Mouse (Mus musculus) kidney, adult 2 months (tissue): ENCODE data around the gene Ecm2. TPM values are rescaled to one million over a fixed set of nuclear protein-coding genes. Genes with fewer than 3 reads are reported as not detected.
A peak's percentile ranks its signal among the peaks of the same experiment; 100 is the strongest.

Experiments used
- DNase-seq: peaks from one replicate; pipeline ENCODE4 v3.0.0; 2021
- H3K27ac ChIP-seq: fragments of 200-500 bp; 2 replicates; pipeline ENCODE4 v1.5.1; 2012; ENCODE audit warnings: low read depth, low read length, control low read depth, inconsistent platforms; ENCODE audit not compliant: insufficient read depth
- H3K27me3 ChIP-seq: fragments of 200-500 bp; replicated peaks from 2 replicates; pipeline ENCODE4 v1.6.1; 2012; ENCODE audit warnings: mild to moderate bottlenecking, moderate library complexity, low read length, inconsistent platforms; ENCODE audit not compliant: control insufficient read depth, insufficient read depth
- H3K36me3 ChIP-seq: fragments of 200-500 bp; 2 replicates; pipeline ENCODE4 v1.6.1; 2012; ENCODE audit warnings: mild to moderate bottlenecking, moderate library complexity, low read length, inconsistent platforms; ENCODE audit not compliant: control insufficient read depth, insufficient read depth
- H3K4me1 ChIP-seq: fragments of 200-500 bp; 2 replicates; pipeline ENCODE4 v1.6.1; 2011; ENCODE audit warnings: low read length; ENCODE audit not compliant: control insufficient read depth, insufficient read depth
- H3K4me3 ChIP-seq: fragments of 200-500 bp; 2 replicates; pipeline ENCODE4 v1.5.1; 2011; ENCODE audit warnings: mild to moderate bottlenecking, low read depth, low read length, control low read depth; ENCODE audit not compliant: insufficient read depth
- CTCF ChIP-seq: fragments of 200-500 bp; conservative IDR thresholded peaks from 2 replicates; pipeline ENCODE4 v1.5.1; 2011; ENCODE audit warnings: low read depth, mild to moderate bottlenecking, control low read depth, low read length, moderate library complexity, mixed read lengths; ENCODE audit not compliant: insufficient read depth, insufficient read length
- POLR2A ChIP-seq: fragments of 200-500 bp; IDR thresholded peaks from one replicate; pipeline ENCODE4 v1.6.1; 2011; ENCODE audit warnings: low read depth, low read length, control low read depth
- WGBS: fragments of 180-500 bp; shearing (Covaris S2); methylation state at CpG from one replicate; pipeline ENCODE4 v1.1.7; 2018; 5-methylcytosine and 5-hydroxymethylcytosine counted together
- polyA plus RNA-seq: library from polyadenylated mRNA; depleted of rRNA; stranded (reverse); fragments of >200 nt; gene quantifications from 2 replicates; pipeline ENCODE4 v1.2.3, GENCODE M21; 2012

Ecm2 gene
- polyA plus RNA-seq, 1 experiment, result 3.0 TPM

- DNase-seq, result peak; percentile 6
- Histone ChIP-seq H3K4me1 (no peaks in the 10 kb centered on the region), H3K4me3 (no peak overlapping the region), H3K27ac (no peak overlapping the region), H3K36me3 (no peaks in the 10 kb centered on the region), H3K27me3 (no peaks in the 10 kb centered on the region)
- TF ChIP-seq CTCF (no peak), POLR2A (no peak)
- WGBS, result 64% methylated on average over 3 of the region's 3 CpGs
Measured at GRCm38 (mm10) chr13:49507176-49507575, 2.6 kb downstream of the Ecm2 start.

- Histone ChIP-seq H3K27ac (no peak overlapping the region), H3K4me3 (no peak overlapping the region), H3K4me1 (no peaks in the 10 kb centered on the region), H3K36me3 (no peaks in the 10 kb centered on the region), H3K27me3 (no peaks in the 10 kb centered on the region)
- 64% methylated on average over 2 of the region's 2 CpGs for WGBS
- no peak for DNase-seq
- TF ChIP-seq POLR2A, result no peak
- TF ChIP-seq CTCF, result no peak
Measured at GRCm38 (mm10) chr13:49518761-49519160, 14.2 kb downstream of the Ecm2 start.

- WGBS, result 65% methylated on average over 2 of the region's 2 CpGs
- no peaks in the 10 kb centered on the region for H3K4me1 ChIP-seq
- no peaks in the 10 kb centered on the region for H3K27me3 ChIP-seq
- no peak overlapping the region for H3K4me3 ChIP-seq
- no peaks in the 10 kb centered on the region for H3K36me3 ChIP-seq
- DNase-seq, result no peak
- TF ChIP-seq CTCF, result no peak
- H3K27ac ChIP-seq, result no peak overlapping the region
Measured at GRCm38 (mm10) chr13:49526235-49526634, 21.6 kb downstream of the Ecm2 start.

- 88% methylated on average over 4 of the region's 4 CpGs for WGBS
- DNase-seq, result no peak
- no peak overlapping the region for H3K4me3 ChIP-seq
- no peak overlapping the region for H3K27ac ChIP-seq
- H3K36me3 ChIP-seq, result no peaks in the 10 kb centered on the region
- no peaks in the 10 kb centered on the region for H3K27me3 ChIP-seq
- TF ChIP-seq CTCF (no peak), POLR2A (no peak)
- H3K4me1 ChIP-seq, result no peaks in the 10 kb centered on the region
Measured at GRCm38 (mm10) chr13:49530636-49531035, 26.0 kb downstream of the Ecm2 start.

GRCm38 (mm10) chr13:49536946-49537345 is 32.3 kb downstream of the Ecm2 start:
- Histone ChIP-seq H3K27me3 (no peaks in the 10 kb centered on the region), H3K4me3 (no peak overlapping the region), H3K27ac (no peak overlapping the region), H3K4me1 (no peaks in the 10 kb centered on the region), H3K36me3 (no peaks in the 10 kb centered on the region)
- WGBS, result 100% methylated on average over 1 of the region's 1 CpGs
- TF ChIP-seq POLR2A (no peak), CTCF (no peak)
- no peak for DNase-seq

- TF ChIP-seq CTCF (no peak), POLR2A (no peak)
Measured at GRCm38 (mm10) chr13:49538693-49539092, 34.1 kb downstream of the Ecm2 start.

GRCm38 (mm10) chr13:49544279-49544678 is 39.7 kb downstream of the Ecm2 start, which contains the start of gene Aspn:
Gene Aspn (plus strand): TSS chr13:49544443.
- Histone ChIP-seq H3K36me3 (no peaks in the 10 kb centered on the region), H3K4me1 (no peaks in the 10 kb centered on the region), H3K27me3 (no peaks in the 10 kb centered on the region), H3K4me3 (no peak within 1 kb of the TSS), H3K27ac (no peak within 1 kb of the TSS)
- no peak for DNase-seq
- 71% methylated on average over 3 of the region's 3 CpGs for WGBS
- TF ChIP-seq POLR2A (no peak), CTCF (no peak)

More at GRCm38 (mm10) chr13:49538693-49539092, 34.1 kb downstream of the Ecm2 start:
- no peak overlapping the region for H3K4me3 ChIP-seq
- no peaks in the 10 kb centered on the region for H3K27me3 ChIP-seq
- no peak overlapping the region for H3K27ac ChIP-seq
- no peaks in the 10 kb centered on the region for H3K4me1 ChIP-seq
- H3K36me3 ChIP-seq, result no peaks in the 10 kb centered on the region
- WGBS, result 79% methylated on average over 1 of the region's 1 CpGs
- DNase-seq, result no peak

- H3K36me3 ChIP-seq, result no peaks in the 10 kb centered on the region
- no peaks in the 10 kb centered on the region for H3K27me3 ChIP-seq
- WGBS, result 45% methylated on average over 3 of the region's 3 CpGs
- no peak for TF ChIP-seq POLR2A
- no peak for TF ChIP-seq CTCF
- peak overlapping the region; percentile 55 for H3K27ac ChIP-seq
- no peak overlapping the region for H3K4me3 ChIP-seq
- H3K4me1 ChIP-seq, result no peaks in the 10 kb centered on the region
- DNase-seq, result no peak
Measured at GRCm38 (mm10) chr13:49545646-49546045, 41.0 kb downstream of the Ecm2 start.
